In the genomic region with DNA sequence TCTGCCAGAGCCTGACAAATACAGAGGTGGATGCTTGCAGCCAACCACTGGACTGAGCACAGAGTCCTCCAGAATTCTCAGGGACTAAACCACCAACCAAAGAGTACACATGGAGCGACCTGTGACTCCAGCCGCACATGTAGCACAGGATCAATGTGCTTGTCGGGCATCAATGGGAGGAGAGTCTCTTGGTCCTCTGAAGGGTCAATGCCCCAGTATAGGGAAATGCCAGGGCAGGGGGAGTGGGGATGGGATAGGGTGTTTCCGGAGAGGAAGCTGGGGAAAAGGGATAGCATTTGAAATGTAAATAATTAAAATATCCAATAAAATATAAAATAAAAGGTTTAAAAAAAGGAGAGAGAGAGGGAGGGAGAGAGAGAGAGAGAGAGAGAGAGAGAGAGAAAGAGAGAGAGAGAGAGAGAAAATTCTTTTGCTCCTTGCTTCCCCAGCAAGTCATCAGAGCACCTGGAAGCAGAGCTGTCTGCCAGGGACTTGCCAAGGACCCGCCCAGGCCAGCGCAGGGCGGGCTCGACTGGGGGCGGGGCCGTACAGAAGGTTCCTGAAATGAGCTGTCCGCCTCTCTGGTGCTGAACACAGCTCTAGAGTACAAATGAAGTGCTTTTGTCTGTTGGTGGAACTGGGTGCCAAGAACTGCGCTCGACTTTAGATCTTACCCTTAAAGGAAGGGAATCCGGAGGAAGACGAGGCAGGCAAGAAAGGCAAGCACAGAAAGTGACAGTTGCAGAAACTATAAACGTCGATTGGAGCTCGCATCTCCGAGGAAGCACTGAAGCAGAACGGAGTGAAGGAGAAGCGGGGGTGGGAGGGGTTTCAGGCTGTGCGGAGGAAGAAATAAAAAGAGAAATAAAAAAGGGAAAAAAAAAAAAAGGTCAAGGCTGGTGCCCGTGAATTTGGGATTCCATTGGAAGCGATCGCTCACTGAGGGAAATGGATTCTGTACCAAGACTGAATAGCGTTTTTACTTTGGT, we compare ENCODE assay signal across 9 mouse cellular contexts. TPM values are rescaled to one million over a fixed set of nuclear protein-coding genes. Genes with fewer than 3 reads are reported as not detected.
DNase-seq lines count a peak whose midpoint lies in the region; ATAC-seq and TF ChIP-seq lines count a peak whose summit lies in the region.
"Had no signal": no experiment of that assay in that cellular context is flagged by ENCODE, and none has a peak within 500 bp of the region (broad histone marks: within the 10 kb centered on the region; RNA-seq: fewer than 3 reads in every experiment).

Cntnap5c (plus strand) TSS at position 949 of the 989 bp plus-strand sequence.

- no peaks in the 10 kb centered on the region for H3K27me3 ChIP-seq in midbrain, embryonic 10.5 days (ENCODE audit: low read depth, poor library complexity, severe bottlenecking)
- no peaks in the 10 kb centered on the region for H3K27me3 ChIP-seq in stomach, embryonic 14.5 days (ENCODE audit: control insufficient read depth, insufficient read depth, low read length)

- H3K4me3 ChIP-seq in layer of hippocampus, adult 2 months: peak within 1 kb of the TSS; percentile 50
- H3K4me3 ChIP-seq in midbrain, embryonic 10.5 days: peak within 1 kb of the TSS; percentile 39
- no peak within 1 kb of the TSS for H3K4me3 ChIP-seq in stomach, embryonic 14.5 days (ENCODE audit: low read depth, low read length)

- peak; percentile 74 for DNase-seq in A20 (ENCODE audit: low read depth, low spot score)
- DNase-seq in Muller cell, postnatal 12 days (ENCODE audit: inconsistent ontology term): peak; percentile 51
- DNase-seq in cerebellum, postnatal 4 days (ENCODE audit: low spot score in 2 of 2): peak; percentile 21 to 32
- peak; percentile 37 to 59 for DNase-seq in layer of hippocampus, adult 2 months (ENCODE audit: low spot score in 2 of 2)
- DNase-seq in midbrain, embryonic 10.5 days (ENCODE audit: low spot score): peak; percentile 68

- peak; percentile 12 to 51; a peak in 1 of 4 replicates for ATAC-seq in hematopoietic stem cell, adult 5-6 weeks (replicated peaks in 1 of 2; ENCODE audit: insufficient read depth in 1 of 2, low FRiP score in 2 of 2, low TSS enrichment in 1 of 2, low read depth in 1 of 2, poor library complexity in 2 of 2, severe bottlenecking in 2 of 2)
- ATAC-seq in stomach, embryonic 14.5 days (ENCODE audit: insufficient number of reproducible peaks, insufficient read depth, low FRiP score, low read depth): peak; percentile 82; the same call in 1 of the 2 replicates

- no peaks in the 10 kb centered on the region for H3K36me3 ChIP-seq in midbrain, embryonic 10.5 days
- H3K36me3 ChIP-seq in stomach, embryonic 14.5 days (ENCODE audit: control insufficient read depth, insufficient read depth, low read length): no peaks in the 10 kb centered on the region

- no peaks in the 10 kb centered on the region for H3K9me3 ChIP-seq in midbrain, embryonic 10.5 days (replicated peaks)
- H3K9me3 ChIP-seq in stomach, embryonic 14.5 days (ENCODE audit: control insufficient read depth, low read depth, low read length): no peaks in the 10 kb centered on the region

- peaks cover 9% of the 10 kb centered on the region; the same call in 1 of the 2 replicates for H3K4me1 ChIP-seq in midbrain, embryonic 10.5 days
- no peaks in the 10 kb centered on the region for H3K4me1 ChIP-seq in stomach, embryonic 14.5 days (ENCODE audit: control insufficient read depth, insufficient read depth, low read length)

- no peak for TF ChIP-seq CTCF in layer of hippocampus, adult 2 months (conservative IDR thresholded peaks at IDR 0.05)

- H3K27ac ChIP-seq in layer of hippocampus, adult 2 months: peak within 1 kb of the TSS; percentile 61
- no peak within 1 kb of the TSS for H3K27ac ChIP-seq in midbrain, embryonic 10.5 days (replicated peaks)
- H3K27ac ChIP-seq in stomach, embryonic 14.5 days (ENCODE audit: low read length): no peak within 1 kb of the TSS

- 21% methylated on average over 26 of the region's 26 CpGs for WGBS in midbrain, embryonic 10.5 days
- 19% methylated on average over 26 of the region's 26 CpGs for WGBS in stomach, embryonic 14.5 days

- H3K4me2 ChIP-seq in stomach, embryonic 14.5 days (replicated peaks; ENCODE audit: low read depth, low read length): no peak within 1 kb of the TSS

- H3K9ac ChIP-seq in stomach, embryonic 14.5 days (replicated peaks; ENCODE audit: low read depth, low read length): no peak within 1 kb of the TSS

RNA-seq across cellular contexts. Expression of gene Cntnap5c, which starts in this region (rescaled TPM):
- not detected in 2 replicates for total RNA-seq in hematopoietic stem cell, adult 5-6 weeks (2017)
- total RNA-seq in layer of hippocampus, adult 2 months (2021): 10 to 100 TPM; 23.3 to 23.5 TPM
- polyA plus RNA-seq in midbrain, embryonic 10.5 days (2016; fragmentation: Nextera tagmentation; extraction: Ambion mirVana): 0.12 TPM in 1 of 2 replicates, not detected in the other
- not detected in 2 replicates for polyA plus RNA-seq in stomach, embryonic 14.5 days (2014; fragmentation: Nextera tagmentation; extraction: Ambion mirVana)
- polyA plus RNA-seq: gonadal fat pad, adult 2 months; spleen, adult 2 months had no signal

Comparison
In these comparisons a context has a peak if more than half of its experiments do, and no peak if none do; other contexts are left out.
1. RNA of gene Cntnap5c (total RNA-seq): 23.3 to 23.5 TPM in layer of hippocampus, adult 2 months; not detected in hematopoietic stem cell, adult 5-6 weeks; every median in the first group is over 10 times any median in the second.
2. Peak in ATAC-seq in hematopoietic stem cell, adult 5-6 weeks; RNA of the gene not detected or under 1 TPM.
3. Peak in DNase-seq and H3K4me3 ChIP-seq in midbrain, embryonic 10.5 days; RNA of the gene not detected or under 1 TPM.
4. Peak in ATAC-seq in stomach, embryonic 14.5 days; RNA of the gene not detected or under 1 TPM.
5. Peak in every context shown above with its lines, with median percentiles within 50 percentile points of each other: DNase-seq.